Mouse (Mus musculus): ENCODE measurements at regions not wholly inside any gene's neighbourhood (a gene's known extent, or its start where the extent isn't known, plus 50 kb on each side); places are given as distances from the start of the nearest gene placed in this dataset.

DNA sequence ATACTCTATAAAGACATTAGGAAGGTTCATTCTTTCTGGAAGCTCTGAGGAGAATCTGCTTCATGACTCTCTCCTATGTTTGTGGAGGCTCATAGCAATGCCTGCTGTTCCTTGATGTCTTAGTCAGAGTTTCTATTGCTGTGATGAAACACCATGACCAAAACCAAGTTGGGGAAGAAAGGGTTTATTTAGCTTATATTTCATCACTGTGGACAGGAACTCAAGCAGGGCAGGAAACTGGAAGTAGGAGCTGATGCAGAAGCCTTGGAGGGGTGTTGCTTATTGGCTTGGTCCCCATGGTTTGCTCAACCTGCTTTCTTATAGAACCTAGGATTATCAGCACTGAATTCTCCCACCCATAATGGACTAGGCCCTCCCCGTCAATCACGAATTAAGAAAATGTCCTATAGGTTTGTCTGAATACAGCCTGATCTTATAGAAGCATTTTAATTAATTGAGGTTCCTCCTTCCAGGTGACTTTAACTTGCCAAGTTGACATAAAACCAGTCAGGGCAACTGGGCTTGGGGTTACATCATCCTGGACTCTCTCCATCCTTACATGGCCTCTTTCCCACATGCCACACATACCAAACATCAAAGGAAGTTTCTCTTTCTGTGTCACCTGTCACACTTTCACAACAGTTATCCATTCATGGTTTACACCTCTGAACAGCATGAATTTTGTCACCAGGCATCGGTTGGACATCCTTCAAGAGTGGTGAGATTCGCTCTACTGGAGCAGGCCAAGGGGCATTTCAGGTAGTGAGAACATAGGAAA, 85.3 kb upstream of the Serp2 start:
- DNase-seq (ENCODE audit: low read depth, low spot score), result no peak

DNA sequence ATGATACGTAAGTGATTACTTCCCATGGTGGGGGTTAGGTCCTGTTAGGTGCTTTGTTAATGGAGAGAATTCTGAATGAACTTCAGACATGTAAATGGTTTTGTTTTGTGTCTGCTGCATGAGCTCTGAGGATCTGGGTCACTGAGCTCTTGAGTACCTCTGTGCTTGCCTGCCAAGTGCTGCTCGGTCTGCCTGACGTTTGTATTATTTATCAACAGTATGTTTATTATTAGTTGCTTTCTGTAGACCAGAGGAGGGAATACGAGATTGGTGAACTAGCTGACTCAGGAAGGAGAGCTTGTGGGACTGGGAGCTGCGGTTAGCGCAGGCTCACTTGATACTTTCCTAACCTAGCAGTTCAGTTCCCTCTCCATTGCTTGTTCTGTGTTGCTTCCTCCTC, 76.5 kb upstream of the Serp2 start:
- DNase-seq (ENCODE audit: low read depth, low spot score), result no peak

DNA sequence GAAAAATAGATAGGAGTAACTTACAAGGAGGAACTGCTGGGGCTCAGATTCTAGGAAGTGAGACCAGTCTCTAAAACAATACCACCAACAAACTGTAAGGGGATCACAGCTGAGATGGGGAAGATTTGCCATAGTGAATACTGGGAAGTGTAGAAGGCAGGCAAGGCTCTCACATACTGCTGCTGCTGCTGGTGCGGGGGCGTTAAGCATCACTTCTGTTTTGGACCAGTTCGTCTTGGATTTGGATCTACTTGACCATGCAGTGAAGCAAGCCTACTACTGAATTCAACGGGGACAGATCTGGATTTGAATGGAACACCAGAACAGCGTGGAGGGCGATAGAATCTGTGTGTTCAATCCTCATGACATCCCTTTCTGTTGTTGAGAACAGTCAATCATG, 76.1 kb upstream of the Serp2 start:
- DNase-seq (ENCODE audit: low read depth, low spot score), result no peak

DNA sequence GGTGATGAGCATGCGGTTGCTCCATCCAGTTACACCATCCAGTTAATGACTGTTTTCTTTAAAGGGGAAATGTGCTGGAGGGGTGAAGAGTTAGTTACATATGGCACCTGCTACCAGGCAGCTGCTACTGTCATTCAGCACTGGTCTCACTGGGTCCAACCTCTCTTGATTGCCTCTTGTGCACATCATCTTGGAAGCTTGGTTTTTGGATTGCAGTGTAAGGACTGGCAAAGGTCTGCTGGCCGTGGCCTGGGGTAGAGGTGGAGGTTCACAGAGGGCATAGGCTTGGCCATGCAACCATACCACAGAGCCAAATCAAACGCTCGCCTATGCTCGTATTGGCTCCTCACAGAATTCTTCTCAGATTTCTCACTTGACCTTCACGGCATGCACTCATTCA, 75.1 kb upstream of the Serp2 start:
- no peak for DNase-seq (ENCODE audit: low read depth, low spot score)

DNA sequence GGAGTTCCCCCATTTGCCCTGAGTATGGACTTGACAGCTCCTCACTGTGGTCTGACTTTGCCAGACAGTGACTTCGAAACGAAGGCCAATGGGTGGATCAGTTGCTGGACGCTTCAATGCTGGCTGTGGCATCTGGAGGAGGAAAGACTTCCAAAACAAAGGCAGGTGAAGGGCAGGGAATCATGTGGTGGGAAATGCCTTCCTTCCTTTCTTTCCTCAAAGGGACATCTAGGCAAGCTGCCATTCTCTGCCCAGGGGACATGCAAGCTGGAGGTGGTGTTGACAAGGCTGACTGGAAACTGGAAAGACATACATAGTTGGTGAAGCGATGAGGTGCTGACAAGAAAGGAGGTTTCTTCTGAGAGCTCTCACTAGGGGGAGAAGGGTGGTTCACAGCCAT, 74.5 kb upstream of the Serp2 start:
- DNase-seq (ENCODE audit: low read depth, low spot score), result no peak

DNA sequence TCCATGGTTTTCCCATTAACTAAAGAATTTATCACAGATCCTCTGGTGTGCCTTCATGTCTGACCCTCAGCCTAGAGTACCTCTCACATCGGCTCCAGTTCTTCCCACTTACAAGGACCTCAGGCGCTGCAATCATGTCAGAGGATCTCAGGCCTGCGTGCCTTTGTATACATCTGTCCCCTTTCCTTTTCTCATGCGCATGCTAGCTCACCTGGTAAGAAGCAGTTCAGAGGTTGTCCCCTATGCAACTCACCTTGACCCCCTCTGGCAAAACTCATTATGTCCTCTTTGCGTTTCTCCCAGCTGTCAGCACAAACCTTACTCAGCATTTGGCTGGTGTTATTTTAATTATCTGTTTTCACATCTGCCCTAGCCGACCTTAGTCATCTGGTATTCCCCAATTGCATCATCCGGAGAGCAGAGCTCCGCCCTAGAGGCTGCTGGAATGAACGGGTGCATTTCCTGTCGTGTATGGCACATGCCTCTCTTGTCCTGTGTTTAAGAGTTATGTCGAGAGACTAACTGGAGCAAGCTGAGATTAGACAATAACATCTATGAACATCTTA, 73.3 kb upstream of the Serp2 start:
- no peak for DNase-seq (ENCODE audit: low read depth, low spot score)

DNA sequence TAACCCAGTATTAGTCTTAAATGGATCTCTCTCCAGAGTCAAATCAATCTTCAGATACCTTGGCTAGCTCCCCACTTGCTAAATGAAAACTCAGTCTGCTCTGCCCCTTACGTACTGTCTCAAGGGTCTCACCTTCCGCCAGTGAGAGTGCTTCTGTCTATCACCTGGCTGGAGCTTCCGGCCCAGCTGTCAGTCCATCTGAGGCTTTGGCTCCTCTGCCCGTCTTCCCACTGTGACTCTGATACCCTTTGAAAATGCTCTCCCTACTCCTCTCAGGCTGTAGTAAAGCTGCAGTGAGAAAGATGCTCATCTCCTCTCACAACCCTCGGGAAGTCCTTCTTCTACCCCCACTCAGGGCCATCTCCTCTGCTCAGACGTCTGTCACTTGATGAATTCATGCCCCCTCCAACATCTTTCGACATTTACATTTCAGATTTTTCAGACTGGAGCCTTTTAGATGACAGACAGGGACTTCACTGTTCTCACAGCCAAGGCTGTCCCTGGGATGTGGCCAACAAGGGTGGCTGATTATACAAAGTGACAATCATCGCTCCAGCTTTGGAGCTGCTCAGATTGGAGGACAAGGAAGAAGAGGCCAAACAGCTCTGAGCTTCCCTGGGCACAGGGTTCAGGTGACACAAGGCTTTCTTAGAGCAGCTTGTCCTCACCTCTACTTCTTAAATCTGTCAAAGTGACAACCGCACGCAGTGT, 71.6 kb upstream of the Serp2 start:
- no peak for DNase-seq (ENCODE audit: low read depth, low spot score)

DNA sequence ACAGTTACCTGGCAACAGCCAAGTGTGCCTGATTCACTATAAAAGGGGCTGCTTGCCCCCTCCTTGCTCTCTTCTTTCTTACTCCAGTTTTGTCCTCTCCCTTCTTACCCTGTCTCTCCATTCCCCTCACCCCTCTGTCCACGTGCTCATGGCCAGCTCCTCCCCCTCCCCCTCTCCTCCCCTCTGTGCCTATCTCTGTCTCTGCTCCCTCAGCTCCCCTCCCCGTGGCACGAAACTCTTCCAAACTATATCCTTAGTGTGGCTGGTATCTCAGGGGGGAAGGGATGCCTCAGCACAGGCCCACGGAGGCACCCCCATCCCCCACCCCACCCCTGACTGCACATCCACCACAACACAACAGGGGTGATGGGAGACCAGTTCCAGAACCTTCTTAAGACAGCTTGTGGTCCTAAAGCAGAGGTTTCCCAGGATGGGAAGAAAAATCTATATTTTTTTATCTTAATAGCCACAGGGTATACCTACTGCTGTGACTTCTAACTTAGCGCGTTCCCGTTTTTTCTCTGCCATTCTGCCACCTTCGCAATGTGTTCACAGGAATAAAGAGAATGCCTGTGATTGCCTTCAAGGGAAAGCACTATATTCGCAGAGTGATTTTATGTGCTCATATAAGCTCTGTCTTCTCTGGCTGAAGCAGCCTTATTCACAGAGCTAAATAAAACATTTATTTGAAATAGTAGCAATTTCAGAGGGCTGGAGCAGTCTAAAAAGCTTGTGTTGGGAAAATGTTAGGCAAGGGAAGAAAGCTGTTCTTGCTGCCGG, 69.1 kb upstream of the Serp2 start:
- DNase-seq (ENCODE audit: low read depth, low spot score), result no peak

DNA sequence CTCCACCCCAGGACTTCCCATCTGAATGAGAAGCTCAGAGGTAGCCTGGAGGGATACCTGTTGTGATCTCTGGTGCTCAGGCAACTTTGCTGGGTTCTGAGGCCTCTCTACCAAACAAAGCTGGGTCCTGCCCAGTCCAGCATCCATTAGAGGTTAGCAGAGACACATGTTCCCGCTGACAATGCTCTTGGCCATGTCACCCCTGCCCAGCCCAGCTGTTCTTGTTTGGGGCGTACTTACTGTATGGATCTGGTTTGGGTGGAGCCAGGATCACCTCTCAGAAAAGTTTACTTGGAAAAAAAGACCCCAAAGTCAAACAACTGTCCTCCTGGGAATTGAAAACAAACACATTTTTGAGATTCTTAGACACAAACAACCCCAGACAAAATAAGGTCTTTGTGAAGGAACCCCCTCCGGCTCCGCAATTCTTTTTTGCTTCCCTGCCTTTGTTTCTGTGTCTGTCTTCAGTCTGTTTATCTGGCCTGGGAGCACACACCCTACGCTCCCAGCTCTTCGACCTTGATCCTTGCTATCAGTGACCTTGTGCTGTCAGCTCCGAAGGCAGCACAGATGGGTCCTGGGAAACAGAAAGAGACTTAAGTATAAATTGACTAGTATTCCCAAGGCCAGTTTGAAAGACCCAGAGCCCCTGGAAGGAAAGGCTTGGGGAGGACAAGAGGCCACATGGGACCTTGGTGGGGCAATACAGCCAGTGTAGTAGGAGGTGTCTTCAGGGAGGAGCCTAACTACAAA, 68.1 kb upstream of the Serp2 start:
- no peak for DNase-seq (ENCODE audit: low read depth, low spot score)

DNA sequence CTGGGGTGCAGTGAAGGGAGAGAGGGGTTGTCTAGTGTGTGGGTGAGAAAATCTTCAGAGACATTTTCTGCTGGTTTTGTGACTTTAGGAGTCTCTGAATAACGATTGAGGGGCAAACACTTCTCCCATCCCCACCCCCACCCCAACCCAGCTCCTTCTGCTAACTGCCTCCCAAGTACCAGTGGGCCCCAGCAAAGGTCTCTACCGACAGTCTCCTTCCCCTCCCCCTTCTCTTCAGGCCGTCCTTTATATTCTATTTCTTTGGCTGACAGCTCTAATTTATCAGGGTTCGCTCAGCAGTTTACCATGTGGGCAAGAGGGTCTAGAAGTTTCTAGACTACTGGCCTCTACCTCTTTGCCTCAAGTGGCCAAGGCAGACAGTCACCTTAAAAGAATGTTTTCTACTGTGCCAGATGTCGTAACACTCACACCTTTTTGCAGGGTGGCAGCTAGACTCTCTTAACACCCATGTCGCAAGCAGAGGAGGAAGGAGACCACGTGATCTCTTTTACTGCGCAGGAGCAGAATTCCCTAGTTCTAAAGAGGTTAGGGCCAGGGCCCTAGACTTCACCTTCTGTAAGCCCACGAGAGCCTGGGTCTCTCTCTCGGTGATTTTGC, 66.8 kb upstream of the Serp2 start:
- DNase-seq (ENCODE audit: low read depth, low spot score), result peak; percentile 66

DNA sequence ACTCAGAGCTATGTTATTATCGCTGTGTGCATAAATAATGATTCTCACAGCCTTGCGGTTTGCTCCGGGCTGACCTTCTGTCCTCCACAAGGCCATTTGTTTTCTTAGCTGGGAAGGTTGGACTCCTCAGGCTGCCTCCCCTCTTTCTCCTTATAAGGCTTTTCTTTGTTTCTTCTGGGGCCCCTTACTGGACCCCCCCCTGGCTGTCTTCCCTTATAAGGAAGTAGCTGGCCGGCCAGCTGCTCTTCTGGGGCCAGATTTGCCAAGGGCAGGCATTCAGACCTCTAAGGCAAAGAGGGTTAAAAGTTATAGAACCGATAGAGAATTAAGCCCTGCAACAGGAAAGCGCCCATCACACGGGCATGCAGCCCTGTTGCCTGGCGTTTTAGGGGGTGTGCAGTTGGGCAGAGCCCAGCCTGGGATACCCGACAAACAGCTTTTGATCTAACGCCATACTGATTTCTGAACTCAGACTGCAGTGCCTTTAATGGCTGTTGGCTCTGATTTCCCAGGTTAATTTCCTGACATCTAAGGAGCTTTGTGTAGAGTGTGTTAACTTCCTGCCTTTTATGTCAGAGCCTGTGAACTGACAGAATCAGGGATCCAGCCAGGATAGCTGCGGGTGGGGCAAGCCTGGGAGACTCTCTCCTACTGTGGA, 66.1 kb upstream of the Serp2 start:
- peak; percentile 71 for DNase-seq (ENCODE audit: low read depth, low spot score)

DNA sequence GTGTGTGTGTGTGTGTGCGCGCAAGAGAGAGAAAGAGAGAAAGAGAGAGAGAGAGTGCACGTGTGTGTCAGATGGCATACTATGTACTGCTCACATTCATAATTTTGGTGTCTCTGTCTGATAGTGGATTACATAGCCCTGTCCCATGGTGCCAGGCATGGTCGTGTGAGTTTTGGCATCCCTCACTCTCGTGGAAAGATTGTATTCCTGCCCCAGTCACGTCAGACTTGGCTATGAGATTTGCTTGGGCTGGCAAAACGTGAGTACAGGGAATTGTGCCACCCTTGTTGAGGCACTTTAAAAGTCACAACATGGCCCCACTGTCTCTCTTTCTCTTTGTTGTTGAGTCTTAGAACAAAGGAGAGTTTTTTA, 62.3 kb upstream of the Serp2 start:
- DNase-seq (ENCODE audit: low read depth, low spot score), result no peak

DNA sequence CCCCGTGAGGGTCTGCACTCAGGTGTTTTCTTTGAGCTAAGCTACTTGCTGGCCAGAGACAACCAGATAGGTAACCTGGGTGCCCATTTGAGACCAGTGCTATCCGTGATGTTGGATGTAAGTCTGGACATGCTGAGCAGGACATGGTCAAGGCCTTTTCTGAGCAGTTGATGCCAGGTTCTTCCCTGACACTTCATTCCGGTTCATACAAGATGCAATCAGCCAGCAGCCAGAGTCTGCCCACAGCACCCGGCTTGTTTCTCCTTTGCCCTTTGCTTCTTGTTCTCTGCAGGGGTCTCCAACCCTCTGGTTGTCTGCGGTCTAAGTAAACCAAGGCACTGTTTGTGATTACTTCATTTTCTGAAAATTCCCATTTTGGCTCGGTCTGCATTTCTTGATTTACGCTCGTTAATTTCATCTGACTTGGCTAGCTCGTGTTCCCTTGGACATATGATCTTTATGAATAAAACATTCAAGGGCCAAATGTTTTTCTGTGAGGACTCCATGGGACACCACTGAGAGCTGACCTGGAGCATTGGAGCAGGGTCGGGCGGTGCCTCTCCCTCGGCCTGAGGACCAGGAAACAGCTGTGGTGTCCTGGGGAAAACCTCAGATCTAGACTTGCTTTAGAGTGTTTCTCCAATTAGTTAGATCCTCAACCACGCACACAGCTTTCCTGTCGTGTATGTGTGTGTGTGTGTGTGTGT, 61.8 kb upstream of the Serp2 start:
- no peak for DNase-seq (ENCODE audit: low read depth, low spot score)

DNA sequence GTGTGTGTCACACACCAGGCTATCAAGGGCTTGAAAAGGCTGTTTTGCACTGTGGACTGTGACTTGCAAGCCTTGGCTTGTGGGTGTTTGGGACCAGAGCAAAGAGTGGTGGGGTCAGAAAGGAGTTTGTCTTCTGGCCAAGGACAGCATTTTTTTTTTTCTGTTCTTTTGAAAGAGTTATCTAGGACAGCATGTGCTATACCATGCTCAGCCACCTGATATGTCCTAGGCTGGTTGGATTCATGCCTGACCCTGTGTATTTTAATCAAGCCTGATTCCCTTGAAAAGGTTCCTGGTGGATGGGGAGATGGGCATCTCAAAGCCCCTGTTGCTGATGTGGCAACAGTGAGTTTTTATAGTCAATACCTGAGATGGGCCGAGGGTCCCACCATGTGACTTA, 61.2 kb upstream of the Serp2 start:
- no peak for DNase-seq (ENCODE audit: low read depth, low spot score)

DNA sequence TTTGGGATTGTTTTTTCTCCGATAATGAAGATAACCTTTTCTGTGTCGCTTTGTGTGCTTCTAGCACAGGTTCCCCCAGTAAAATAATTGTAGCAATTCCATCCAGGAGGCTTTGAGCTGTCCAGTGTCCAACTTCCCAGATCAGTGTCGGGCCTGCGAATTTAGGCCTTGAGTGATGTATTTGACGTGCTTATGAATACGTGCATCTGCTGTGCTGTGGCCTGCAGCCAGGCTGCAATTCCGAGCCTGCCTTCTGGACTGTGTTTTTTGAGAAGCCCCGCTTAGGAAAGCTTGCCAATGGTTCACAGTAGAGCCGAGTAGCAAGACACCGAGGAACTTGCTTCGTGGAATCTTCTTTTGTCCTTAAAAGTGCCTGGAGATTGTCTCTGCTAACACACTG, 60.8 kb upstream of the Serp2 start:
- DNase-seq (ENCODE audit: low read depth, low spot score), result no peak

DNA sequence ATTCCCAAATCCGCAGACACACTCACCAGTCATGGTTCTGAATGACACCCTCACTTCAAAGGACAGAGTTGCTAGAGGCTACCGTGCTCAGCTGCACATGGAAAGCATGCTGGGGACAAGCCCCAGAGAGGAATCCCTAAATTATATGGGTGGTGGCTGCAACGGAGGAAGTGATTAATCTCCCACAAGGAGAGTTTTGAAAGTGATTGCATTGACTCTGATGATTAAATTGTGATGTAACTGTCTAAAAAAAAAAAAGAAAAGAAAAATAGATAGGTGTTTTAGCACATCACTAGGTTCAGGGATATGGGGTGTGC, 59.6 kb upstream of the Serp2 start:
- DNase-seq (ENCODE audit: low read depth, low spot score), result no peak

DNA sequence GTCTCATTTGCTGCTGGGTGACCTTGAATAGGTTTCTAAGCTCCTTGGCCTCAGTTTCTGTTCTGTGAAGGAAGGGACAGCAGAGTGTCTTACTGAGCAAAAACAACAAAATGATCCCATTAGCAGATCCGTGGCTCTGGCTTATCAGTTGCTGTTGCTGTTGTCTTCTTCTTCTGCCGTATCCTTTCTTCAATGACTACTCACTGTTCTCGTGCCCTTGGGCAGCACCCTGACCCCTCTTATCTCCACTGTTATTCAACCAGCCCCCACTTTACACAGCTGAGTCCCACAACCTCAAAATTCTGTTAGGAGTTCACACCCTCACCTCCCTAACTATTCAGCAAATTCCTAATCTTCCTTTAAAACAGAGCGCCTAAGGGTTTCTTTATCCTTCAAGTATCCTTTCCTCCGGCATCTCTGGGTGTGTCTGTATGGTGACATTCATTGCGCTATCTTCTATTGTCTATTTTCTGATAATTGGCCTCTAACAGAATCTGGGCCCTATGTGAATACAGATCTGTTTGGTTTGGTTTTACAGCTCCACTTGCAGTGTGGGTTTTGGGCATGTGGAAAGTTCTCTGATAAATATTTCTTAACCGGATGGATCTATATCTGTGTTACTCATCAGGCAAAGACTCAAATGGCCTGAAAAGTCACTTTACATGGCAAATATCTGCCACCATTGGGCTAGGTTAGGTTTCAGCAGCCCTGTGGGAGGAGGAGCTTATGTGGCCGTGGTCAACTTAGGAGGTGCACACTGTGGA, 59.1 kb upstream of the Serp2 start:
- DNase-seq (ENCODE audit: low read depth, low spot score), result no peak

DNA sequence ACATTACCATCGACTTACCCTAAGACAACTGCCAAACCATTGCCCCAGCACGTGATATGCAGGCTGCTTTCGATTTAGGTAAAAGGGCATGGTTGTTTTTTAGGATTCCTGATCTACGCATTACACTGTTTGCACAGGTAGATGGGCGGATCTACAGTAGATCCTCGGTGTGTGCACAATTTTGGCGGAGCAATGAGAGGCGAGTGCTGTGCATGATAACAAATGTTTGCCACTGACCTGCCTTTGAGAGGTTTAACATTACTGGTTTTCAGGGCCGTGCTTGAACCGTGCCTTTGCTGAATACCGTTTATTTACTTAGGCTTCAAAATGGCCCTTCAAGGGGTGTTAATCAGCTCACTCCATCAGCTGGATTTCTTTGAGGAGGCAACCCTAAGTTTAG, 58.5 kb upstream of the Serp2 start:
- DNase-seq (ENCODE audit: low read depth, low spot score), result no peak

DNA sequence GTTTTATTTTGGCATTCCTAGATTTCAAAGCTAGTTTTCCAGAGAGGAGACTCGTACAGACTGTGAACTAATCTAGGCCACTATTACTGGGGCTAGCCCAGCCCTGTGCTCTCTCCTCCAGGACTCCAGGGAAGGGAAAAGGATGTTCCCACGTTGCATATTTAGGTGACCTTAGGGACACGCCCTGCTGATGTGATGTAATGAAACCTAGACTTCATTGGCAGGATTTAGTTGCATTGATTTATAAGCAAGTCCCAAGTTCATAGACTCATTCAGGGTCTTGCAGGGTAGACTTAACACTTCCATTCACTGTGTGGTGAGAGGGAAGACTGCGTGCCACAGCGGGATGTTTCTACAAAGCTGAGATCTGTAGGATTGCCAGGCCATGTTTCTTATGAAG, 58.0 kb upstream of the Serp2 start:
- no peak for DNase-seq (ENCODE audit: low read depth, low spot score)

DNA sequence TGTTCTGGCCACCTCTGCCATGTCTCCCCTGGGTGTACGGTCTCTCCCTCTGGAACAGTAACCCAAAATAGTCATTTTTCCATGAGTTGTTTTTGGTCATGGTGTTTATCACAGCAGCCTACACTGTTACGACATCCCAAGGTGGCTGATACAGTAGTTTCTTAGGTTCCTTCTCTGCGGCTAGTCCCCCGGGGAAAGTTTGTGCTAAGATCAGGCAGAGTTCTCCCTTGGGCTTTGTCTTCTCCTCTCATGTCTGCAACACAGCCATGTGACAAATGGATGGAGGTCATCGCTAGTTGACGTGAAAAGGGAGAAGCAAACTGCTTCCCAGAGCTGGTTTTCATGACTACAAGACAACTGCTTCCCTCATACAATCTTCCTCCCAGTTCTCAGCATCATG, 56.9 kb upstream of the Serp2 start:
- DNase-seq (ENCODE audit: low read depth, low spot score), result no peak
